ENCODE assay signal across 8 mouse cellular contexts in the genomic region with DNA sequence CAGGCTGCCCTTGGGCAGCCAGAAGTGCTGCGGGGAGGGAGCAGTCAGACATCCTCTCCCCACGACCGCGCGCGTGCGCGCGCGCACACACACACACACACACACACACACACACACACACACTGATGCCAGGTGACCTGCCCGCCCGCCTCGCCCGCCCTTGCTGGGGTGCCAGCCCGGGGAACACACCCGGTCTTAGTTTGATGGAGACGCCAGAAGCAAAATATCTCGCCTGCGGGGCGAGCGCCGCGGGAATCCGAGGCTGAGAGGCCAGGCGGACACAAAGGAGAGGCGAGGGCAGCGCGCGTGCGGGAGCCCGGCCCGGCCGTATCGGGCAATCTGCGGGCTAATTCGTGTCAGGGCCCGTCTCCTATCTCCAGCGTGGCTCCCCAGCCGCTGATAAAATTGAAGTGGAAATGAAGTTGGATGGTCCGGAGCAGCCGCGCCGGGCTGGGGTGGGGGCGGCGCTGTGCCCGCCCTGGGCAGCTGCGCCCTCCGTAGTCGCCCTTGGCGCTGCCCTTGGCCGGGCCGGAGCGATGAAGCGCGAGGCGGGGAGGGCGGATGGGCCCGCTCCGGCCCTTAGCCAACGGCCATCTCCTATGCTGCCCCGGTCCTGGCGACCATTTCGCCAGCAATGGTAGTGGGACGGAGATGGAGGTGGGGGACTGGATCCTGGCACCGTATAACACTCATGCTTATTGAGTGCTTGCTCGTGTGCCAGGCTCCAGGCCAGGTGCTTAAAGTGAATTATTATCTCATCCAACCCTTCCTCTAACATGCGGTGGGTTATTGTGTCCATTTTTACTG.
DNase-seq lines count a peak whose midpoint lies in the region; ATAC-seq and TF ChIP-seq lines count a peak whose summit lies in the region.

No protein-coding gene starts in this region.

- intact Hi-C loops in heart, postnatal 25 days (cut with DNase I) = no loop called here

- peak; percentile 70 for ATAC-seq in forebrain, embryonic 15.5 days (replicated peaks)
- no peak for ATAC-seq in intestine, postnatal 0 days
- ATAC-seq in stomach, postnatal 0 days (ENCODE audit: low FRiP score, low TSS enrichment) = no peak

- H3K4me2 ChIP-seq in forebrain, embryonic 15.5 days (replicated peaks) = peak overlapping the region; percentile 86
- H3K4me2 ChIP-seq in intestine, postnatal 0 days (replicated peaks; ENCODE audit: low read depth) = peak overlapping the region; percentile 50
- peak overlapping the region; percentile 49 for H3K4me2 ChIP-seq in stomach, postnatal 0 days (replicated peaks; ENCODE audit: low read depth)

- H3K4me3 ChIP-seq in heart, embryonic 10.5 days = peak overlapping the region; percentile 67
- H3K4me3 ChIP-seq in forebrain, embryonic 15.5 days = peak overlapping the region; percentile 56
- peak overlapping the region; percentile 18; the same call in 1 of the 2 replicates for H3K4me3 ChIP-seq in intestine, postnatal 0 days (ENCODE audit: low read depth, low read length)
- H3K4me3 ChIP-seq in stomach, postnatal 0 days (ENCODE audit: low read depth, low read length) = peak overlapping the region; percentile 21; the same call in 1 of the 2 replicates

- H3K36me3 ChIP-seq in heart, embryonic 10.5 days = no peaks in the 10 kb centered on the region
- H3K36me3 ChIP-seq in forebrain, embryonic 15.5 days = no peaks in the 10 kb centered on the region
- no peaks in the 10 kb centered on the region for H3K36me3 ChIP-seq in intestine, postnatal 0 days (ENCODE audit: control insufficient read depth, insufficient read depth)
- no peaks in the 10 kb centered on the region for H3K36me3 ChIP-seq in stomach, postnatal 0 days (ENCODE audit: control insufficient read depth, insufficient read depth, low read length)

- H3K4me1 ChIP-seq in heart, embryonic 10.5 days = 0 out of 2 replicates have a peak, but pooled peaks cover 11% of the 10 kb centered on the region
- H3K4me1 ChIP-seq in forebrain, embryonic 15.5 days = peaks cover 33% of the 10 kb centered on the region
- no peaks in the 10 kb centered on the region for H3K4me1 ChIP-seq in intestine, postnatal 0 days (replicated peaks; ENCODE audit: control insufficient read depth, insufficient read depth, low read length)
- no peaks in the 10 kb centered on the region for H3K4me1 ChIP-seq in stomach, postnatal 0 days (replicated peaks; ENCODE audit: control insufficient read depth, insufficient read depth)

- no peak for DNase-seq in heart, embryonic 10.5 days (ENCODE audit: low spot score)
- DNase-seq in heart, postnatal 25 days (ENCODE audit: low spot score) = no peak
- peak; percentile 60 for DNase-seq in cerebellum, adult 11 months
- peak; percentile 53 for DNase-seq in mesoderm, embryonic 11.5 days (ENCODE audit: low read depth, low spot score)
- DNase-seq in stomach, postnatal 0 days (ENCODE audit: low spot score) = no peak
- no peak for DNase-seq in gastrocnemius, postnatal 25 days

- H3K27ac ChIP-seq in heart, embryonic 10.5 days = peak overlapping the region; percentile 86
- H3K27ac ChIP-seq in forebrain, embryonic 15.5 days (replicated peaks) = peak overlapping the region; percentile 28
- H3K27ac ChIP-seq in intestine, postnatal 0 days (ENCODE audit: low read depth, low read length) = no peak overlapping the region
- no peak overlapping the region for H3K27ac ChIP-seq in stomach, postnatal 0 days (replicated peaks)

- WGBS in heart, embryonic 10.5 days = 2% methylated on average over 57 of the region's 67 CpGs
- 1% methylated on average over 59 of the region's 67 CpGs for WGBS in forebrain, embryonic 15.5 days
- WGBS in intestine, postnatal 0 days = 3% methylated on average over 58 of the region's 67 CpGs
- 3% methylated on average over 55 of the region's 67 CpGs for WGBS in stomach, postnatal 0 days

- no peak for TF ChIP-seq EP300 in stomach, postnatal 0 days (optimal IDR thresholded peaks at IDR 0.05)

- H3K9ac ChIP-seq in forebrain, embryonic 15.5 days (replicated peaks) = peak overlapping the region; percentile 80
- H3K9ac ChIP-seq in intestine, postnatal 0 days (ENCODE audit: low read depth, low read length) = no peak overlapping the region
- H3K9ac ChIP-seq in stomach, postnatal 0 days (ENCODE audit: low read length) = no peak overlapping the region

- no peak for TF ChIP-seq CTCF in intestine, postnatal 0 days (IDR thresholded peaks at IDR 0.05; ENCODE audit: low read depth)
- no peak for TF ChIP-seq CTCF in stomach, postnatal 0 days (IDR thresholded peaks at IDR 0.05; ENCODE audit: low read depth)

- peaks cover 74% of the 10 kb centered on the region for H3K27me3 ChIP-seq in heart, embryonic 10.5 days (ENCODE audit: insufficient read depth, poor library complexity, severe bottlenecking)
- peaks cover 35% of the 10 kb centered on the region for H3K27me3 ChIP-seq in forebrain, embryonic 15.5 days
- H3K27me3 ChIP-seq in intestine, postnatal 0 days (replicated peaks; ENCODE audit: control insufficient read depth, insufficient read depth, low read length) = peaks cover 37% of the 10 kb centered on the region
- H3K27me3 ChIP-seq in stomach, postnatal 0 days (ENCODE audit: control insufficient read depth, insufficient read depth, low read length) = peaks cover 4% of the 10 kb centered on the region; the same call in 1 of the 2 replicates

- H3K9me3 ChIP-seq in heart, embryonic 10.5 days = no peaks in the 10 kb centered on the region
- no peaks in the 10 kb centered on the region for H3K9me3 ChIP-seq in forebrain, embryonic 15.5 days
- H3K9me3 ChIP-seq in intestine, postnatal 0 days (ENCODE audit: control insufficient read depth) = no peaks in the 10 kb centered on the region
- H3K9me3 ChIP-seq in stomach, postnatal 0 days (ENCODE audit: control insufficient read depth, low read length) = no peaks in the 10 kb centered on the region

Comparison
In these comparisons a context has a peak if more than half of its experiments do, and no peak if none do; other contexts are left out.
1. DNase-seq: peak in cerebellum, adult 11 months (single experiment) and mesoderm, embryonic 11.5 days (single experiment); none in heart, embryonic 10.5 days (single experiment), heart, postnatal 25 days (single experiment), stomach, postnatal 0 days (single experiment) and gastrocnemius, postnatal 25 days (single experiment).
2. H3K27ac ChIP-seq: peak in heart, embryonic 10.5 days (single experiment) and forebrain, embryonic 15.5 days (single experiment); none in intestine, postnatal 0 days (single experiment) and stomach, postnatal 0 days (single experiment).
3. Peak in every context shown above with its lines, with median percentiles within 50 percentile points of each other: H3K4me3 ChIP-seq and H3K4me2 ChIP-seq.